Mouse (Mus musculus) spleen, postnatal 14 days (tissue): ENCODE results near the gene Smok3b.

ENCODE experiments used
- DNase-seq, 2 experiments: peaks; one replicate each; pipeline ENCODE4 v3.0.0; 2021 to 2022; ENCODE audit warnings: low spot score in 2 of 2

Smok3b gene

DNA sequence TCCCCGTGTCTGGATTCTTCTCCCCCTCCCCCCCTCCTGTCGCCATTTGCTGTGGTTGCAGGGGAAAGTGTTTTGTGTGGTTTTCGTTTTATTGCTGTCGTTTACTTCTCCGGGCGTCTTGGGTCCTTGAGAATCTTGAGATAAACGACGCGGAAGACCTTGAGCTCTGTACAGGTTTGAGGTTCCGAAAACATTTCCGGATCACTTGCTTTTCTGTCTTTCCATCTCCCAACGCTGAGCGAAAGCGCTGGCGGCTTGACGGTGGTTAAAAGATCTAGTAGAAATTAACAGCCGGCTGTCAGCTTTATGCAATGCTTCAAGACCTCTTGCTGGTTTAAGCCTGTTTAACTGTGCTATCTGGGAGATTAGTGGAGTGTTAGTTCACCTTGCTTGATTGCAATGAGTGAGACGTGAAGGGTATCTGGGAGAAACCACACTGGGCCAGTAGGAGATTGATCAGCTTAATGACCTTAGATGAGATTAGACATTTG lies 64.2 kb downstream of the Smok3b start:
- no peak for DNase-seq

DNA sequence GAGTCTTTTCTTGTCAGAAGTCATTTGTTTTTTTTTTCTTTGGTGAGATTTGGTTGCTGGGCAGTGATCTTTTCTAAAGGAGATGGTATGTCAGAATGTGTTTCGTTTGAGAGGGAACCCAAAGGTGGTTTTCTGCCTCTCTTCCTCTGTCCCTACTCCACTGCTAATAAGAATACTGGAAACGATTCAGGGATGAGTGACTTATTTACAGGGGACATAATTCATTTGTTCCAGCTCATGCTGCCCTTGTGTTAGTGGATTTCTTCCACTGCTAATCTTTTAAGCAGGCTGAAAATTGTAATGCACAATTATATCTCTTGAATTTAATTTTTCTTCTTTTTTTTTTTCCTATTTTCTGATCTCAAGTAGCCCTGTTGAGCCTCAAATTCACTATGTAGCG lies 65.6 kb downstream of the Smok3b start:
- no peak for DNase-seq

DNA sequence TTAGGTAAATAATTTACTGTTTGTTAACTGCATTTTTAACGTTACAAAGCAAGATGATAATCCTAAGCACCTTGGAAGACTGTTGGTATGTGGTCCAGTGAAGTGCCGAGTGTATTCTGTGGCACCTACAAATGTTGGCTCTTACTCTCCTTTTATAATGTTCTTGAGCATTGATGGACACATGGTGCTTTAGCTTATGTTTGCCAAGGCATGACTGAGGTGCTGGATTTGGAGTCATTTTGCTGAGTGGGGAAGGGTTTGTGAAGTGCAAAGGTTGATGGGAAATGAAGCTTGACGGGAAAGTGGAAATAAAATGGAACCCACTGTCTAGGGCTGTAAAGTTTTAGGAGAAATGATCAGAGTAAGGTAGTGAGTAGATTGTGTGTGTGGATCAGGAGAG lies 67.1 kb downstream of the Smok3b start:
- no peak for DNase-seq

DNA sequence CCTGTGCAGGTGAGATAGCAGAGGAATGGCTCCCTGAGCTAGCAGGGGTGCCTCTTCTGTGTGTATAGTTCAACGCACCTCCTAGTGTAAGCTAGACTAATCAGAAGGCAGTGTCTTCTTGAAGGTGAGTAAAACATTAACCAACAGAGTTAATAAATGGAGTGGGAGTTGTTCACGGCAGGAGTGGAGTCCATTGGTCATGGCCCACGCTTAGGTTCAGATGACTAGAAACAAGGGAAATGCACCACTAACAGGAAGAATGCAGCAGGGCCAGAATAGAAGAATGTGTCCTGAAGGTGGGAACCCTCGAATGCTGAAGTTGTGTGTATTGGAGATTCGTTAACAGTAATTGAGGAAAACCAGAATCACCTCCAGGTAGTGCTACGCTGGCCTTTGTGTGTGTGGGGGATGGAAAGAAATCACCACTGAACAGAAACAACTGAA lies 67.9 kb downstream of the Smok3b start:
- DNase-seq, result no peak

DNA sequence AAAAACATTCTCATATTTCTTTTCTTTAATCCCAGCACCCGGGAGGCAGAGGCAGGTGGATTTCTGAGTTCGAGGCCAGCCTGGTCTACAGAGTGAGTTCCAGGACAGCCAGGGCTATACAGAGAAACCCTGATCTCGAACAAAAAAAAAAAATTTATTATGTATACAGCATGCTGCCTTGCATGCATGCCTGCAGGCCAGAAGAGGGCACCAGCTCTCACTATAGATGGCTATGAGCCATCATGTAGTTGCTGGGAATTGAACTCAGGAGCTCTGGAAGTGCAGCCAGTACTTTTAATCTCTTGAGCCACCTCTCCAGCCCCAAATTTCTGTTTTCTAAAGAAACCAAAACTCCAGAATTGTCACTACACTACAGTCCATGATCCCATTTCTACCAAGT lies 69.0 kb downstream of the Smok3b start:
- no peak for DNase-seq

DNA sequence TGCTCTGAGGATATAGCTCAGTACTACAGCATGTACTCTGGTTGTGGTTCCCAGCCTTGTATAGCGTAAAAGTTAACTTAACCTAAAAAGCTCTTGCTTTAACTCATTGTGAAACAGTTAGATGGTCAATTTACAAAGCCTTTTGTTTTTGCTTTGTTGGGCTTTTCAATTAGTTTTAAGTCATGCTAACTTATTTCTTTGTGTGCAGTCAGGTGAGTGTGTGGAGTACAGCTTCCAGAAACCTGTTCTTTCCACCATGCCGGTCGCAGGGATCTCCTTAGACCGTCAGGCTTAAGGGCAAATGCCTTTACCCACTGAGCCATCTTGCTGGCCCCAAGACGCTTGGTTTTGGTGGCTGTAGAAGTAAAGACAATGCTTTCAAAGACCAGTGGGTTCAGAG lies 69.5 kb downstream of the Smok3b start:
- no peak for DNase-seq

DNA sequence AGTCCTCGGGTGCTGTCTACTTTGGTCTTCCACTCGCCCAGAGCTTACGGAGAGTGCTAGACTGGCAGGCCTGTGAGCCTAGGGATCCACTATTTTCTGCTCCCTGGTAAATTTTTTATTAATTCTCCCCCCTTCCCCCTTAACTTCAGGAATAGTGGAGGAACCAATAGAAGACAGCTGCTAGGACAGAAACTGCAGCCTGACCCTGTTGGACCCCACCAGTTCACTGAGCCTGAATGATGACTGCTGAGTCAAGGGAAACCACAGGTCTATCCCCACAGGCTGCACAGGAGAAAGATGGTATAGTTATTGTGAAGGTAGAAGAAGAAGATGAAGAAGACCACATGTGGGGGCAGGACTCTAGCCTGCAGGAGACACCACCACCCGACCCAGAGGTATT lies 71.5 kb downstream of the Smok3b start:
- no peak for DNase-seq

DNA sequence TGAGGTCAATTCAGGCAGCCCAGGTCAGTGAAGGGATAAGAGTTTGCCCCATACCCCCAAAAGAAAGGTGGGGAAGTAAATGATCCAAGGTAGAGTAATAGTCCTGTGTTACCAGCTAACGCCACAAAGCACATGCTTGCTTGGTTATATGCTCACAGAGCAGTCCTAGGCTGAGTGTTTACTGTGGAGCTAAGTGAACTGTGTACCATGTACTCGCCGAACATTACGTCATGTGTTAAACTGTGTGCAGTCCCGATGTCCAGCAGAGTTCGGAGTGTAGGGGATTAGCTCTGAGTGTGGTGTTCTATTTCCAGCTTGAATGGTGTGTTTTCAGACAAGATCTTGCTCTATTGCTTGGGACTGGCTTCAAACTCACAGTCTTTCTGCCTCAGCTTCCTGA lies 73.2 kb downstream of the Smok3b start:
- no peak for DNase-seq
